Mouse (Mus musculus) lung, adult 2 months (tissue): ENCODE measurements around the gene Slc5a8.

ENCODE experiments used
- CTCF ChIP-seq: fragments of 200-500 bp; IDR thresholded peaks from 2 replicates; pipeline ENCODE4 v1.5.1; 2011; ENCODE audit warnings: mild to moderate bottlenecking, low read length, control low read depth; ENCODE audit not compliant: insufficient read depth
- POLR2A ChIP-seq: fragments of 200-500 bp; IDR thresholded peaks from 2 replicates; pipeline ENCODE4 v1.6.1; 2011; ENCODE audit warnings: low read depth, mild to moderate bottlenecking, control low read depth, low read length, borderline replicate concordance; ENCODE audit errors: extremely low read depth

GRCm38 (mm10) chr10:88888376-88888775, 2.6 kb downstream of the Slc5a8 start:
- TF ChIP-seq CTCF (no peak), POLR2A (no peak)
